Mouse (Mus musculus): ENCODE measurements around the gene Ppp6r3. TPM values are rescaled to one million over a fixed set of nuclear protein-coding genes. Genes with fewer than 3 reads are reported as not detected.

Ppp6r3 gene
- polyA plus RNA-seq, 1 experiment from 2014 or later: 65.4 TPM

- H3K9me3 ChIP-seq: no peaks in the 10 kb centered on the region
- H3K27ac ChIP-seq: no peak overlapping the region
- 53% methylated on average over 5 of the region's 5 CpGs for WGBS
- peaks cover 4% of the 10 kb centered on the region for H3K4me1 ChIP-seq
- H3K36me3 ChIP-seq (replicated peaks): no peaks in the 10 kb centered on the region
- H3K4me2 ChIP-seq: no peak overlapping the region
- no peak; the same call in 1 of the 2 replicates for ATAC-seq (replicated peaks)
- H3K27me3 ChIP-seq (replicated peaks): peaks cover 7% of the 10 kb centered on the region; the same call in 1 of the 2 replicates
- no peak overlapping the region for H3K9ac ChIP-seq
- H3K4me3 ChIP-seq: no peak overlapping the region
These were observed 156.3 kb downstream of the Ppp6r3 start for GRCm38 (mm10) chr19:3419251-3419650.

GRCm38 (mm10) chr19:3414268-3414733 is 161.2 kb downstream of the Ppp6r3 start, which contains the start of gene Gal:
Gene Gal (minus strand): TSS chr19:3414544.
- peak; percentile 49 for ATAC-seq (replicated peaks)
- Histone ChIP-seq H3K27ac (no peak within 1 kb of the TSS), H3K9ac (peak within 1 kb of the TSS; percentile 25; the same call in 1 of the 2 replicates), H3K4me1 (peaks cover 7% of the 10 kb centered on the region), H3K4me2 (peak within 1 kb of the TSS; percentile 53), H3K27me3 (replicated peaks) (peaks cover 15% of the 10 kb centered on the region; the same call in 1 of the 2 replicates), H3K4me3 (peak within 1 kb of the TSS; percentile 35), H3K9me3 (no peaks in the 10 kb centered on the region), H3K36me3 (replicated peaks) (no peaks in the 10 kb centered on the region)
- 7% methylated on average over 37 of the region's 37 CpGs for WGBS

- no peaks in the 10 kb centered on the region for H3K4me1 ChIP-seq
- no peak overlapping the region for H3K4me2 ChIP-seq
- ATAC-seq (replicated peaks): no peak
- no peaks in the 10 kb centered on the region for H3K9me3 ChIP-seq
- H3K4me3 ChIP-seq: no peak overlapping the region
- no peaks in the 10 kb centered on the region for H3K27me3 ChIP-seq (replicated peaks)
- 64% methylated on average over 1 of the region's 1 CpGs for whole genome bisulfite sequencing
- H3K36me3 ChIP-seq (replicated peaks): no peaks in the 10 kb centered on the region
- H3K9ac ChIP-seq: no peak overlapping the region
- no peak overlapping the region for H3K27ac ChIP-seq
These were observed 169.8 kb downstream of the Ppp6r3 start for GRCm38 (mm10) chr19:3405531-3406281.

Other genes starting within 250 kb of the Ppp6r3 start
- 0.43 and 0.52 TPM in 2 replicates for gene Tesmin, start 186.9 kb downstream of the Ppp6r3 start, polyA plus RNA-seq (2015; fragmentation: Nextera tagmentation; extraction: Ambion mirVana)
- gene Gal, start 161.2 kb downstream of the Ppp6r3 start, polyA plus RNA-seq (2015; fragmentation: Nextera tagmentation; extraction: Ambion mirVana): 9.8 and 12.5 TPM in 2 replicates
- gene Lrp5, start 110.8 kb upstream of the Ppp6r3 start, polyA plus RNA-seq (2015; fragmentation: Nextera tagmentation; extraction: Ambion mirVana): 1.1 and 1.4 TPM in 2 replicates
- gene 1810055G02Rik, start 132.5 kb upstream of the Ppp6r3 start, polyA plus RNA-seq (2015; fragmentation: Nextera tagmentation; extraction: Ambion mirVana): 34.6 and 35.9 TPM in 2 replicates
- 51.9 and 59.9 TPM in 2 replicates for gene Kmt5b, start 191.7 kb upstream of the Ppp6r3 start, polyA plus RNA-seq (2015; fragmentation: Nextera tagmentation; extraction: Ambion mirVana)